Mouse (Mus musculus): ENCODE data around the gene Wdr48. TPM values are rescaled to one million over a fixed set of nuclear protein-coding genes. Genes with fewer than 3 reads are reported as not detected.
A peak's percentile ranks its signal among the peaks of the same experiment; 100 is the strongest.

Gene Wdr48
- polyA plus RNA-seq (2016; fragmentation: Nextera tagmentation; extraction: Ambion mirVana): 49.8 and 53.2 TPM in 2 replicates

GRCm38 (mm10) chr9:119894339-119895009 lies at the start of gene Wdr48:
TSS of gene Wdr48 (plus strand) at chr9:119894878.
- Histone ChIP-seq H3K27me3 (ENCODE audit: insufficient read depth, poor library complexity, severe bottlenecking) (no peaks in the 10 kb centered on the region), H3K4me1 (peaks cover 15% of the 10 kb centered on the region), H3K27ac (peak within 1 kb of the TSS; percentile 94), H3K9me3 (no peaks in the 10 kb centered on the region), H3K36me3 (no peaks in the 10 kb centered on the region; the same call in 1 of the 2 replicates), H3K4me3 (peak within 1 kb of the TSS; percentile 100)
- WGBS: 4% methylated on average over 34 of the region's 34 CpGs
- DNase-seq (ENCODE audit: low spot score): peak; percentile 100

- DNase-seq (ENCODE audit: low spot score): no peak
- WGBS: 68% methylated on average over 6 of the region's 6 CpGs
- Histone ChIP-seq H3K4me3 (no peak overlapping the region), H3K9me3 (no peaks in the 10 kb centered on the region), H3K27me3 (ENCODE audit: insufficient read depth, poor library complexity, severe bottlenecking) (peaks cover 6% of the 10 kb centered on the region; the same call in 1 of the 2 replicates), H3K36me3 (no peaks in the 10 kb centered on the region), H3K4me1 (peaks cover under 1% of the 10 kb centered on the region; the same call in 1 of the 2 replicates), H3K27ac (no peak overlapping the region)
These were observed 47.5 kb upstream of the Wdr48 start for GRCm38 (mm10) chr9:119847187-119847586.

- no peak for DNase-seq (ENCODE audit: low spot score)
- no peaks in the 10 kb centered on the region; the same call in 1 of the 2 replicates for H3K4me1 ChIP-seq
These were observed 46.0 kb upstream of the Wdr48 start for GRCm38 (mm10) chr9:119848671-119849070.

GRCm38 (mm10) chr9:119849214-119849613 lies 45.5 kb upstream of the Wdr48 start:
- no peak for DNase-seq (ENCODE audit: low spot score)
- 19% methylated on average over 8 of the region's 8 CpGs for WGBS

More at GRCm38 (mm10) chr9:119848671-119849070, 46.0 kb upstream of the Wdr48 start:
- Histone ChIP-seq H3K9me3 (no peaks in the 10 kb centered on the region), H3K4me3 (no peak overlapping the region), H3K36me3 (no peaks in the 10 kb centered on the region), H3K27ac (no peak overlapping the region), H3K27me3 (ENCODE audit: insufficient read depth, poor library complexity, severe bottlenecking) (peaks cover 6% of the 10 kb centered on the region; the same call in 1 of the 2 replicates)
- WGBS: 36% methylated on average over 7 of the region's 7 CpGs

GRCm38 (mm10) chr9:119852347-119853030 lies 42.2 kb upstream of the Wdr48 start:
- Histone ChIP-seq H3K4me1 (no peaks in the 10 kb centered on the region), H3K4me3 (no peak overlapping the region), H3K36me3 (no peaks in the 10 kb centered on the region), H3K9me3 (no peaks in the 10 kb centered on the region), H3K27ac (no peak overlapping the region), H3K27me3 (ENCODE audit: insufficient read depth, poor library complexity, severe bottlenecking) (no peaks in the 10 kb centered on the region)
- no peak for DNase-seq (ENCODE audit: low spot score)
- WGBS: 74% methylated on average over 10 of the region's 10 CpGs

More at GRCm38 (mm10) chr9:119849214-119849613, 45.5 kb upstream of the Wdr48 start:
- Histone ChIP-seq H3K27ac (no peak overlapping the region), H3K4me1 (no peaks in the 10 kb centered on the region; the same call in 1 of the 2 replicates), H3K9me3 (no peaks in the 10 kb centered on the region), H3K27me3 (ENCODE audit: insufficient read depth, poor library complexity, severe bottlenecking) (peaks cover 6% of the 10 kb centered on the region; the same call in 1 of the 2 replicates), H3K36me3 (no peaks in the 10 kb centered on the region), H3K4me3 (no peak overlapping the region)

GRCm38 (mm10) chr9:119853071-119853846 lies 41.4 kb upstream of the Wdr48 start:
- Histone ChIP-seq H3K4me1 (no peaks in the 10 kb centered on the region), H3K9me3 (0 out of 2 replicates have a peak, but pooled peaks cover 3% of the 10 kb centered on the region), H3K4me3 (no peak overlapping the region), H3K27ac (no peak overlapping the region), H3K27me3 (ENCODE audit: insufficient read depth, poor library complexity, severe bottlenecking) (no peaks in the 10 kb centered on the region), H3K36me3 (no peaks in the 10 kb centered on the region)
- no peak for DNase-seq (ENCODE audit: low spot score)
- WGBS: 82% methylated on average over 2 of the region's 2 CpGs

GRCm38 (mm10) chr9:119854170-119854569 lies 40.5 kb upstream of the Wdr48 start:
- WGBS: 57% methylated on average over 8 of the region's 8 CpGs
- Histone ChIP-seq H3K9me3 (0 out of 2 replicates have a peak, but pooled peaks cover 3% of the 10 kb centered on the region), H3K4me1 (no peaks in the 10 kb centered on the region), H3K4me3 (no peak overlapping the region), H3K36me3 (no peaks in the 10 kb centered on the region), H3K27ac (no peak overlapping the region), H3K27me3 (ENCODE audit: insufficient read depth, poor library complexity, severe bottlenecking) (no peaks in the 10 kb centered on the region)
- DNase-seq (ENCODE audit: low spot score): no peak

- Histone ChIP-seq H3K9me3 (no peaks in the 10 kb centered on the region), H3K27me3 (ENCODE audit: insufficient read depth, poor library complexity, severe bottlenecking) (no peaks in the 10 kb centered on the region), H3K4me3 (no peak overlapping the region), H3K27ac (no peak overlapping the region), H3K4me1 (0 out of 2 replicates have a peak, but pooled peaks cover 4% of the 10 kb centered on the region), H3K36me3 (no peaks in the 10 kb centered on the region)
- no peak for DNase-seq (ENCODE audit: low spot score)
- whole genome bisulfite sequencing: 74% methylated on average over 4 of the region's 4 CpGs
These were observed 7.4 kb upstream of the Wdr48 start for GRCm38 (mm10) chr9:119887144-119887901.

- 0 out of 2 replicates have a peak, but pooled peaks cover 4% of the 10 kb centered on the region for H3K4me1 ChIP-seq
- H3K4me3 ChIP-seq: no peak overlapping the region
- H3K36me3 ChIP-seq: no peaks in the 10 kb centered on the region
- DNase-seq (ENCODE audit: low spot score): no peak
- H3K27me3 ChIP-seq (ENCODE audit: insufficient read depth, poor library complexity, severe bottlenecking): no peaks in the 10 kb centered on the region
- no peak overlapping the region for H3K27ac ChIP-seq
- 50% methylated on average over 2 of the region's 2 CpGs for WGBS
- no peaks in the 10 kb centered on the region for H3K9me3 ChIP-seq
These were observed 5.8 kb upstream of the Wdr48 start for GRCm38 (mm10) chr9:119888843-119889246.

GRCm38 (mm10) chr9:119889446-119889845 lies 5.2 kb upstream of the Wdr48 start:
- WGBS: 80% methylated on average over 9 of the region's 9 CpGs
- H3K4me1 ChIP-seq: 0 out of 2 replicates have a peak, but pooled peaks cover 4% of the 10 kb centered on the region
- no peak for DNase-seq (ENCODE audit: low spot score)
- H3K36me3 ChIP-seq: no peaks in the 10 kb centered on the region
- H3K27ac ChIP-seq: no peak overlapping the region
- no peak overlapping the region for H3K4me3 ChIP-seq
- no peaks in the 10 kb centered on the region for H3K27me3 ChIP-seq (ENCODE audit: insufficient read depth, poor library complexity, severe bottlenecking)
- H3K9me3 ChIP-seq: no peaks in the 10 kb centered on the region

- DNase-seq (ENCODE audit: low spot score): no peak
- 51% methylated on average over 2 of the region's 2 CpGs for WGBS
- H3K36me3 ChIP-seq: no peaks in the 10 kb centered on the region
- no peak overlapping the region for H3K4me3 ChIP-seq
- H3K4me1 ChIP-seq: peaks cover 11% of the 10 kb centered on the region
- H3K27me3 ChIP-seq (ENCODE audit: insufficient read depth, poor library complexity, severe bottlenecking): no peaks in the 10 kb centered on the region
- no peaks in the 10 kb centered on the region for H3K9me3 ChIP-seq
- no peak overlapping the region for H3K27ac ChIP-seq
These were observed 4.0 kb upstream of the Wdr48 start for GRCm38 (mm10) chr9:119890692-119891091.

GRCm38 (mm10) chr9:119893881-119894280 lies 797 bp upstream of the Wdr48 start:
- no peak for DNase-seq (ENCODE audit: low spot score)
- Histone ChIP-seq H3K27me3 (ENCODE audit: insufficient read depth, poor library complexity, severe bottlenecking) (no peaks in the 10 kb centered on the region), H3K4me3 (peak overlapping the region; percentile 100), H3K4me1 (peaks cover 17% of the 10 kb centered on the region), H3K36me3 (no peaks in the 10 kb centered on the region; the same call in 1 of the 2 replicates), H3K9me3 (no peaks in the 10 kb centered on the region), H3K27ac (peak overlapping the region; percentile 94; the same call in 1 of the 2 replicates)
- WGBS: 81% methylated on average over 5 of the region's 5 CpGs
